Mouse (Mus musculus): ENCODE results near the gene Neurod1.
A peak's percentile ranks its signal among the peaks of the same experiment; 100 is the strongest.

Neurod1 gene

GRCm38 (mm10) chr2:79442906-79443305 lies 13.6 kb downstream of the Neurod1 start:
- no peak for DNase-seq

GRCm38 (mm10) chr2:79442227-79442626 lies 14.3 kb downstream of the Neurod1 start:
- DNase-seq = no peak

- DNase-seq = no peak
Measured at GRCm38 (mm10) chr2:79430061-79430460, 26.5 kb downstream of the Neurod1 start.

- peak; percentile 7 for DNase-seq
Measured at GRCm38 (mm10) chr2:79429650-79430049, 26.9 kb downstream of the Neurod1 start.

- DNase-seq = no peak
Measured at GRCm38 (mm10) chr2:79429108-79429507, 27.4 kb downstream of the Neurod1 start.

GRCm38 (mm10) chr2:79428569-79429104 lies 27.9 kb downstream of the Neurod1 start:
- peak; percentile 6 for DNase-seq

- no peak for DNase-seq
Measured at GRCm38 (mm10) chr2:79428022-79428421, 28.5 kb downstream of the Neurod1 start.

GRCm38 (mm10) chr2:79421696-79422095 lies 34.9 kb downstream of the Neurod1 start:
- no peak for DNase-seq

GRCm38 (mm10) chr2:79414505-79414904 lies 42.0 kb downstream of the Neurod1 start:
- DNase-seq = no peak

- DNase-seq = no peak
Measured at GRCm38 (mm10) chr2:79410903-79411255, 45.7 kb downstream of the Neurod1 start.

- no peak for DNase-seq
Measured at GRCm38 (mm10) chr2:79410247-79410902, 46.2 kb downstream of the Neurod1 start.

- DNase-seq = no peak
Measured at GRCm38 (mm10) chr2:79405661-79406405, 50.7 kb downstream of the Neurod1 start.
